Mouse (Mus musculus) thymus, adult 2 months (tissue): ENCODE data around the gene Tspan4. TPM values are rescaled to one million over a fixed set of nuclear protein-coding genes. Genes with fewer than 3 reads are reported as not detected.

ENCODE experiments used
- DNase-seq: peaks from one replicate; pipeline ENCODE4 v3.0.0; 2021
- H3K27ac ChIP-seq: fragments of 200-500 bp; 2 replicates; pipeline ENCODE4 v1.5.1; 2012; ENCODE audit warnings: low read length, control low read depth; ENCODE audit not compliant: control insufficient read depth, insufficient read depth
- H3K27me3 ChIP-seq: fragments of 200-500 bp; 2 replicates; pipeline ENCODE4 v1.6.1; 2012; ENCODE audit warnings: mild to moderate bottlenecking, low read length, moderate library complexity, mixed read lengths; ENCODE audit not compliant: control insufficient read depth, insufficient read depth
- H3K36me3 ChIP-seq: fragments of 200-500 bp; 2 replicates; pipeline ENCODE4 v1.6.1; 2012; ENCODE audit warnings: mild to moderate bottlenecking, low read length, moderate library complexity; ENCODE audit not compliant: control insufficient read depth, insufficient read depth
- H3K4me1 ChIP-seq: fragments of 200-500 bp; replicated peaks from 2 replicates; pipeline ENCODE4 v1.6.1; 2012; ENCODE audit warnings: low read length; ENCODE audit not compliant: control insufficient read depth, insufficient read depth
- H3K4me3 ChIP-seq: fragments of 200-500 bp; 2 replicates; pipeline ENCODE4 v1.5.1; 2012; ENCODE audit warnings: mild to moderate bottlenecking, low read length, control low read depth, moderate library complexity; ENCODE audit not compliant: control insufficient read depth, insufficient read depth
- CTCF ChIP-seq: fragments of 200-500 bp; IDR thresholded peaks from 2 replicates; pipeline ENCODE4 v1.5.1; 2012; ENCODE audit warnings: mild to moderate bottlenecking, control low read depth, low read length, moderate library complexity, borderline replicate concordance; ENCODE audit not compliant: control insufficient read depth, poor library complexity, insufficient read depth; ENCODE audit errors: extremely low read depth
- POLR2A ChIP-seq: fragments of 200-500 bp; IDR thresholded peaks from 2 replicates; pipeline ENCODE4 v1.6.1; 2012; ENCODE audit warnings: mild to moderate bottlenecking, low read length, control low read depth, moderate library complexity; ENCODE audit not compliant: control insufficient read depth, poor library complexity, insufficient read depth; ENCODE audit errors: extremely low read depth
- WGBS: fragments of 180-500 bp; shearing (Covaris S2); methylation state at CpG from one replicate; pipeline ENCODE4 v1.1.7; 2018; 5-methylcytosine and 5-hydroxymethylcytosine counted together
- polyA plus RNA-seq: library from polyadenylated mRNA; depleted of rRNA; stranded (reverse); fragments of >200 nt; gene quantifications from 2 replicates; pipeline ENCODE4 v1.2.3, GENCODE M21; 2012

Gene Tspan4
- polyA plus RNA-seq, 1 experiment: 45.1 TPM

DNA sequence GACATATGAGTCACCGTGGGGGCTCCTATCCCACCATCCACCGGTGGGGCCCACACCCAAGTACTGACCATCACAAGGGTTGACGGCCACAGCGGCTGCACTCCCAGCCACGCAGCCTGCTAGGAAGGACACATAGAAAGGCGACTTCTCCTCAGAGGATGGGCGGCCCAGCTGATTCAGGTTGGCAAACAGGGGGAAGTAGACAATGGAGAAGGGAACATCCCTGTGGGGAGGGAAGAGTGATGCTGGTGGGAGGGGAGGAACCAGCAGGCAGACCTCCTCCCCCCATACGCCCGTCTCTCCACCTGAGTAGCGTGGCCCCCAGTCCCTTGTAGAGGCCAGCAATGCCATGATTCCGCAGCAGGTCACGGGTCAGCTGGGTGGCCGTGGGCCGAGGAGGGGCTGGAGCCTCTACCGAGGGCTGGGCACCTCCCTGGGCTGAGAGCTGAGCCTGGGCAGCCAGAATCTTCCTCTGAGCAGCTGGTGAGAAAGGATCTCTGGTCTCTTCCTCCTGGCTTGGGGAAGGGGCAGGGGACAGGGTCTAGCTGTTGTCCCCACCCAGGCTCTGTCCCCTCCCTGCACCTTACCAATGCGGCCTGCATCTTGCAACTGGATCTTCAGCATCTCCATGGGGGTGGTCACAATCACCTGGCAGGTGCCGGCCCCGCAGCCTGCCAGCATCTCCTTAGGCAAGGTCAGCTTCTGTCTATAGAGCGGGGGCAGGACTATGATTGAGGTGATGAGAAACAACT is 43.4 kb upstream of the Tspan4 start:
- no peak for TF ChIP-seq POLR2A
- no peak for TF ChIP-seq CTCF
- Histone ChIP-seq H3K36me3 (no peaks in the 10 kb centered on the region), H3K27ac (no peak overlapping the region), H3K4me1 (peaks cover 31% of the 10 kb centered on the region), H3K4me3 (no peak overlapping the region), H3K27me3 (no peaks in the 10 kb centered on the region)
- WGBS: 98% methylated on average over 19 of the region's 19 CpGs
- DNase-seq: no peak

DNA sequence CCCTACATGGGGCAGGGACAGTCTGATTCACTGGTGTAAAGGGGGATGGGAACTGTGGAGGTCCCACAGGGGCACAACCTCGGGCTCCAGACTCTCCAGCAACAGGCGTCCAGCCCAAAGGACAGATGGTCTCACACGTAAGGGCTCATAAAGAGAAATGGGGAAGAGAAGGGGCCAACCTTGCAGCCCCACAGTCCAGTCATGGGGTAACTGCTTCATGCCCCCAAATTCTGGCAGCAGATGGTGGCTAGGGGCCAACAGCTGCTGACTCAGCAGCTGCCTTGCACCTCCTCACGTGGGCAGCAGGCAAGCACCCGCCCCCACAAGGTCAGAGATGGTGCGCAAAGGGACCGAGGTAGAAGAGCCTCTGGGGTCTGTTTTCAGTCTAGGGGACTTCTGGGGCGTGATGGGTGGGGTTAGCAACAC is 42.8 kb upstream of the Tspan4 start:
- 83% methylated on average over 8 of the region's 8 CpGs for WGBS
- H3K27ac ChIP-seq: no peak overlapping the region
- DNase-seq: no peak
- H3K27me3 ChIP-seq: no peaks in the 10 kb centered on the region
- TF ChIP-seq CTCF: no peak
- TF ChIP-seq POLR2A: no peak
- H3K4me3 ChIP-seq: no peak overlapping the region
- no peaks in the 10 kb centered on the region for H3K36me3 ChIP-seq
- H3K4me1 ChIP-seq: peaks cover 31% of the 10 kb centered on the region

DNA sequence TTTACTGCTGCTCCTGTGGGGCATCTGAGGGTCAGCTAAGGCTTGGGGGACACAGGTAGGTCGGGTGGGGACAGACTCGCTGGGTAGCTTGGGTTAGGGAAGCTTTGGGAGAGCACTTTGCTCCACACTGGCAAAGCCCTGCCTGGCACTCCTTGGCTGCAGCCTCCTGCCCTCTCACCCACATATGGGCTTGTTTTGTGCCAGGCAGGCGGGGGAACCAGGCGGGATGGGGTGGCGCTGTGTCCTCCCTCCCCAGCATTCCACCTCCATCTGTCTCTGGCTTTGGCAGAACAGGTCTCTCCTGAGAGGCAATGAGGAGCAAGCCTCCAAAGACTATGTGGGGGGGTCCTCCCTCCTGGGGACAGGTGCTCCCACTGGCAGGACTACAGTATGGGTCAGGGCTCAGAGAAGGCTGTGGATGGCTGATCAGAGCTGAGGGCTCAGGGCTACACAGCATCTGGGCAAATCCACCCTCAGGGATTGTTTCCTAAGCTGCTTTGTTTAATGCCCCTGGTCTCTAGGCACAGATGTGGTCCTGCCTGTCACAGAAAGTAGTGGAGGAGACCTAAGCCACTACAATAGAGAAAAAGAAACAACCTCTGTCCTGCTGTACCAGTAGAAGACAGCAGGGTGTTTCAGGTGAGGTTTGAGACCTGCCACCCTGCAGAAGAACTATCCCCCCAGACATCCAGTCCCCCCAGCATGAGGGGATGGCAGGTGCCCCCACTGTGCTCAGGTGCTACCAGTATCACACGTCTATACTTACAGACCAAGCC is 42.1 kb upstream of the Tspan4 start:
- Histone ChIP-seq H3K27ac (no peak overlapping the region), H3K36me3 (no peaks in the 10 kb centered on the region), H3K4me3 (no peak overlapping the region), H3K4me1 (peaks cover 32% of the 10 kb centered on the region), H3K27me3 (no peaks in the 10 kb centered on the region)
- TF ChIP-seq CTCF (no peak), POLR2A (no peak)
- 95% methylated on average over 6 of the region's 6 CpGs for WGBS
- no peak for DNase-seq

DNA sequence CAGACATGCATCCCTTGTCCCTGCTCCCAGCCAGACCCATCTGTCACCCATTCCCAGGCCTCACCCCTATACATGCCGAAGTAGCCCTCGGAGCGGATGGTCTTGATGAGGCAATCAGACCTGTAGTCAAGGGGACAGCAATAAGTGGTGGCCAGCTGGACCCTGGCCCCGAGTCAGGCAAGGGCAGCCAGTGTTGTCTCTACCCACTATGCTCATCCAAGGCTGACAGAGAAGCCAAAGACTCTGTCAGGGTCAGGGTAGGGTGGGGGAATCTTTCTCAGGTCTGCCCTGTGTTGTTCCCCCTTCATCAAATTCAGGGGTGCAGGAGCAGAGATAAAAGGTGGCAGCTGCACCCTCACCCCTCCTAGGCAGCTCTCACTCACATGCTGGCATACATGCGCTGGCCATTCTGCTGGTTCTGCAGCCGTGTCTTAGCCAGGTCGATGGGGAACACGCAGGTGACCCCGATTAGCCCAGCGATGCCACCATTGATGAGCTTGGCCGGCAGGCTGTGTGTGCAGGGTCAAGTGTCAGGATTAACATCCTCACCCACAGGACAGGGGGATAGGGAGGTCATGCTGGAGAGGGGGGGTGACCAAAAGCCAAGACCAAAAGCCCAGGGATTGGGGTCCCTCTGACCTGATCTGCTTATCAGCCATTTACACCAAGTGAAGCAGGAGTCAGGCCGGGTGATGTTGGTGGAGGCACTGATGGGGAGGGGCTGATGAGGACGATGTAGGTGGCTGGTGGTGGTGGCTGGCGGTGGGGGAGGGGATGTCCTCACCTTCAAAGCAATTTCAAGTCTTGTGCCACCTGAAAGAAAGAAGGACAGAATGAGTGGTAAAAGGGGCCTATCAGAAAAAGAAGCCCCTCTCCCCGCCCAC is 41.3 kb upstream of the Tspan4 start:
- H3K27me3 ChIP-seq: no peaks in the 10 kb centered on the region
- WGBS: 93% methylated on average over 15 of the region's 15 CpGs
- H3K36me3 ChIP-seq: no peaks in the 10 kb centered on the region
- no peak for DNase-seq
- H3K4me3 ChIP-seq: peak overlapping the region; percentile 44; the same call in 1 of the 2 replicates
- TF ChIP-seq CTCF: no peak
- no peak for TF ChIP-seq POLR2A
- H3K27ac ChIP-seq: no peak overlapping the region
- peaks cover 32% of the 10 kb centered on the region for H3K4me1 ChIP-seq

DNA sequence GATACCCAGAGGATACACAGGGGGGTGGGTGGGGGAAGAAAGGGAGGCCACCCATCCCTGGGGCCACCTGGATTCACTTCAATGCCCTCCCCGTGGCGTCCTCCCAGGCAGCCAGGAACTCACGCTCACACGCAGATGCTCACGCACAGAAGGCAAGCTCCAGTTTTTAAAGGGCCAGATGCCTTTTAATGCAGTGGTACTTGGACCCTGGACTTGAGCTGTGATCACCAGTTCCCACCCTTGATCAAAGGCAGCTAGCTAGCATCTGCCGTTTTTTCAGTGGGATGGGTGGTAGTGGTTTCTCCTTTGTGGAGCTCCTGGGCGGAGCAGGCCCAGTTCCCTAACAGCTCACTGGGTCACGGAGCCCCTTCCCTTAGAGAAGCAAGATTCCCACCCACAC is 40.6 kb upstream of the Tspan4 start:
- Histone ChIP-seq H3K27ac (no peak overlapping the region), H3K27me3 (no peaks in the 10 kb centered on the region), H3K4me1 (peaks cover 32% of the 10 kb centered on the region), H3K4me3 (peak overlapping the region; percentile 44), H3K36me3 (no peaks in the 10 kb centered on the region)
- DNase-seq: no peak
- 25% methylated on average over 8 of the region's 8 CpGs for WGBS
- TF ChIP-seq CTCF: no peak
- no peak for TF ChIP-seq POLR2A

DNA sequence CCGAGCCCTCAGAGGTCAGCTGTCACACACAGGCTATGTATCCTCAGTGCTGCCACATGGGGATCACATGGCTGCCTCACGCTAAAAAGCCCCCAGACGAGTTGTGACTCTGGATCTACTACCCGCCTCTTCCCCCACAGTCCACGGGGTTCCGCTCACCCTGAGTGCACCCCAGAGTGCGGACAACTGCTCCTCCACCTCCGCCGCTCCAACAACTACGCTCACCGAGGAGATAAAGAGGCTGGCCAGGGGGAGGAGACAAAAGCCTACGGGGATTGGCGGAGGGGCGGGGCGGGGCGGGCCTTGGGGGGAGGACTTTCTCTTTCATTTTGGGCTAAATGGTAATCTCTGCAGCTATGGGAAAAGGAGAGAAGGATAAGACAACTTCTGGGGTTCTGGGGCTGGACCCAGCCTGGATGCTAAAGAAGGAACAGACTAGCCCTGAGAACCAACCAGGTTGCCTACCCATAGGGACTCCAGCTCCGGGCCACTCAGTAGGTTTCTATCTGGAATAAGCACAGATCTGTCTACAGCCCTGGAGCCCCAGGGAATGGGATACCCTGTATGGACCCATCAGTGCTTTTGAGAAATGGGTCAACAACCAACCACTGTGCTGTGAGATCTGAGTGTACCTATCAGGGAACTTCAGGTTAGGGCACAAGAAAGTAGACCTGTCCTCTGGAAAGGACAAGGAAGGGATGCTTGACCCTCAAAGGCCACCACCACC is 39.7 kb upstream of the Tspan4 start:
- no peak overlapping the region for H3K27ac ChIP-seq
- no peaks in the 10 kb centered on the region for H3K27me3 ChIP-seq
- H3K4me3 ChIP-seq: peak overlapping the region; percentile 44
- TF ChIP-seq POLR2A (peak; percentile 43; the same call in 1 of the 2 replicates), CTCF (no peak)
- peaks cover 32% of the 10 kb centered on the region for H3K4me1 ChIP-seq
- 3% methylated on average over 17 of the region's 17 CpGs for WGBS
- no peaks in the 10 kb centered on the region for H3K36me3 ChIP-seq
- peak; percentile 64 for DNase-seq
